Mouse (Mus musculus) bone marrow macrophage, adult 2 months (primary cell): ENCODE measurements around the gene Cyp1a2. TPM values are rescaled to one million over a fixed set of nuclear protein-coding genes. Genes with fewer than 3 reads are reported as not detected.
"Not testable (repeated sequence)": the region's sequence is repeated elsewhere in the genome, so short reads cannot be mapped to it uniquely, and the experiment has no call there.

ENCODE experiments used
- H3K27ac ChIP-seq: 2 replicates; pipeline ENCODE4 v1.5.1; 2012; ENCODE audit warnings: low read depth, low read length; ENCODE audit not compliant: insufficient read depth
- H3K4me1 ChIP-seq: 2 replicates; pipeline ENCODE4 v1.6.1; 2012; ENCODE audit warnings: low read length; ENCODE audit not compliant: control insufficient read depth, insufficient read depth
- H3K4me3 ChIP-seq: 2 replicates; pipeline ENCODE4 v1.5.1; 2012; ENCODE audit warnings: mild to moderate bottlenecking, low read length, moderate library complexity; ENCODE audit not compliant: insufficient read depth
- CTCF ChIP-seq: IDR thresholded peaks from 2 replicates; pipeline ENCODE4 v1.5.1; 2012; ENCODE audit warnings: low read depth, mild to moderate bottlenecking, low read length, moderate library complexity
- POLR2A ChIP-seq: IDR thresholded peaks from 2 replicates; pipeline ENCODE4 v1.6.1; 2012; ENCODE audit warnings: mild to moderate bottlenecking, low read depth, low read length, borderline replicate concordance
- polyA plus RNA-seq: library from polyadenylated mRNA; stranded (reverse); fragments of >200 nt; gene quantifications from 2 replicates; pipeline ENCODE4 v1.2.4, GENCODE M21; 2012; ENCODE audit not compliant: missing spikeins, insufficient read depth, insufficient read length

The Cyp1a2 gene
- not detected in 2 replicates for polyA plus RNA-seq

DNA sequence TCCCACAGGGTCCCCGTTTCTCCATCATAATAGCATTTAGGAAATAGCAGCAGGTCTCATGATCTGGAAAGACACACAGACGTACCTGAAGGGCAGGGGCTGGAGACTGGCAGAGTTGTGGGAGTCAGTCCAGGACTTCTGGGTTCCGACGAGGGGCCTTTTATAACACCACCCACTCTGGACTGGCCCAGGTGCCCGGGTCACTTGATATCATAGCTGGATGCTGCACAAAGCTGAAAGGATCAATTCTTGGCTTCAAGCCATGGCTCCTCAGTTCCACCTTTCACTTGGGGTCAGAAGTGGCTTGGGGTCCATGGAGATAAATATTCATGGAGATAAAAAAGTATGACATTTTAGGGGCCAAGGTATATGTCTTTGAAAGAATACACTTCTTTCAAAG is at the start of gene Cyp1a2:
TSS of gene Cyp1a2 (minus strand) at position 184 of the 400 bp plus-strand sequence.
- no peak for TF ChIP-seq CTCF
- TF ChIP-seq POLR2A: no peak
- Histone ChIP-seq H3K27ac (no peak within 1 kb of the TSS), H3K4me3 (no peak within 1 kb of the TSS), H3K4me1 (no peaks in the 10 kb centered on the region)

DNA sequence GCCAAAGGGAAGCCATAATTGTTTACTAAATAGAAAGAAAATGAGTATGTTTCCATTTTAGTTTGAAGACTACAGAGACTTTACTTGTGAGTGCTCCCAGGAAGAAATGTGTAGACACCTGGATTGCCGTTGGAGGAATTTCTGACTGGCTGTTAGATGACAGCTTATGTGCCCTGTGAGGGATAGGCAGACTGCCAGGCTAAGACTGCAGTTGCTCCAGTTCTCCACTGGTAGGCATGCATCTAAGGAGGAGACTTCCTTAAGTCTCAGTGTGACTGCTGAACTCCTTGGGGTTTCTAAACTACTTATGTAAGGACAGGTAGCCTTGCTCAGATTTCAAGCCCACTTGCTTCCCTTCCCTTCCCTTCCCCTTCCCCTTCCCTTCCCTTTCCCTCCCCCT is 44.8 kb upstream of the Cyp1a2 start:
- Histone ChIP-seq H3K4me3 (no peak overlapping the region), H3K4me1 (peaks cover 6% of the 10 kb centered on the region), H3K27ac (no peak overlapping the region)
- TF ChIP-seq POLR2A (no peak), CTCF (no peak)

DNA sequence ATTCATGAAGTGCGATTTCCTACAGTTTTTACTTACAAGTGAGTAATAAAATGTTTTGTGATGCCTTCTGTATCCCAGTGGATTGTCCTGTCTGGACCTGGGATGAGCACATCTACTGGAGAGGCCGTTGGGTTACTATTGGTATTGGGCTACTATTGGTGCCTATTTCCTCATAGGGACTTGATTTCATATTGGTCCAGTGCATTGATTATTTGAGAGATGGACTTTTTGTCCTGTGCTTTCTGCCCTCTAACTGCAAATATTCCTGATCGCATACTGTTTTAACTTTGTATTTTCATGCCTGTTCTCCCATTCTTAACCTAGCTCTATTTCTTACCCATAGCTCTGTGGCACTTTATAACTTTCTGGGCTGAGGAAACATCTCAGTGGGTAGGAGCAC is 41.2 kb upstream of the Cyp1a2 start:
- no peak for TF ChIP-seq POLR2A
- TF ChIP-seq CTCF: no peak
- Histone ChIP-seq H3K27ac (no peak overlapping the region), H3K4me3 (no peak overlapping the region), H3K4me1 (peaks cover 13% of the 10 kb centered on the region)

DNA sequence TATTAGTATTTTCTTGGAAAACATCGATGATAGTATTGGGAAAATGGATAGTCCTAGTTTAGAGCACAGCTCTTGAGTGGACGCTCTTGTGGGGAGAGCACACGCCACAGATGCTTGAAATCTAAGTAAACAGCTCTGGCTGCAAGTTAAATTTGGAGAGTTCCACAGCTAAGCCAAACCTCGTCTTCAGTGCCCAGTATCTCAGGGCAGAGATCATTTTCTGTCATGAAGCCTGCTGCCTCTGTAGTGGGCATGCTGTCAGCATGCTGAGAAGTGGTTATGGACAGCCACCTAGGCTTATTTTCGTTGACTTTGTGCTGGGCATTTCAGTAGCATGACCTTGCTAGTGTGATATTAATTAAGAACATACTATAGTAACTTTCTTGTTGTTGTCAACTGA is 40.3 kb upstream of the Cyp1a2 start:
- TF ChIP-seq POLR2A (no peak), CTCF (no peak)
- Histone ChIP-seq H3K4me1 (peaks cover 13% of the 10 kb centered on the region), H3K27ac (peak overlapping the region; percentile 9; the same call in 1 of the 2 replicates), H3K4me3 (no peak overlapping the region)

DNA sequence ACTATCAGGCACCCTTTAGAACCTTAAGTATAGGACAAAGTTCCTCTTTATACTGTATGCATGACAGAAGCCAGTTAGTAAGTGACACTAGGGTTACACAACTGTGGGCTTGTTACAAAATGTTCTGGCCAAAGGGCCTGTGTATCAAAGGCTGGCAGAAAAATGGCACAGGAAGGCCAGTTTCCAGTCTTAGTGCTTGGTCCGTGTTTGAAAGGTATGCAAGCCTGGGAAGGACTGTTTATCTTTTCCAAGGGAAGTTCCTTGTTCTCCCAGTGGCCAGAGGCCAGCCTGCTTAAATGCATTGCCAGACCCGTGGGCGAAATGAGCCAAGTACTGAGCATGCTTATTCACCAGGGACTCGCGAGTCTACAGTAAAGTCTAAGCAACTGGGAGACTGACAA is 39.8 kb upstream of the Cyp1a2 start:
- peaks cover 13% of the 10 kb centered on the region for H3K4me1 ChIP-seq
- no peak overlapping the region for H3K4me3 ChIP-seq
- no peak for TF ChIP-seq POLR2A
- TF ChIP-seq CTCF: no peak
- H3K27ac ChIP-seq: peak overlapping the region; percentile 9

DNA sequence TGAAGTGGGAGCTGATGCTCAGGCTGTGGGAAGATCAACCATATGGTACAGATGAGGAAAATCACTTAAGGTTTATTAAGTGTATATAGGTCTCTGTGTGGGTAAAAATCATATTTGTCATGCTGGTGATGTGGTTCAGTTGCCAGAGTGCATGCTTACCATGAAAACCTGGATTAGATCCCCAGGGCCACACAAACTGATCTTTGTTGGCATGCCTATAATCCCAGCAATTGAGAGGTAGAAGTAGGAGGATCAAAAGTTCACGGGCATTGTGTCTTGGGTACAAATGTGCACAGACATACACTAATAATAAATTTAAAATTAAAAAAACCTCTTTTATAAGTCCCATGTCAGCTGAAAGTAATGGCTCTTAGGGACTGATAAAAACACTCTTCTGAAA is 38.9 kb upstream of the Cyp1a2 start:
- Histone ChIP-seq H3K27ac (no peak overlapping the region), H3K4me1 (peaks cover 13% of the 10 kb centered on the region), H3K4me3 (no peak overlapping the region)
- TF ChIP-seq CTCF: no peak

DNA sequence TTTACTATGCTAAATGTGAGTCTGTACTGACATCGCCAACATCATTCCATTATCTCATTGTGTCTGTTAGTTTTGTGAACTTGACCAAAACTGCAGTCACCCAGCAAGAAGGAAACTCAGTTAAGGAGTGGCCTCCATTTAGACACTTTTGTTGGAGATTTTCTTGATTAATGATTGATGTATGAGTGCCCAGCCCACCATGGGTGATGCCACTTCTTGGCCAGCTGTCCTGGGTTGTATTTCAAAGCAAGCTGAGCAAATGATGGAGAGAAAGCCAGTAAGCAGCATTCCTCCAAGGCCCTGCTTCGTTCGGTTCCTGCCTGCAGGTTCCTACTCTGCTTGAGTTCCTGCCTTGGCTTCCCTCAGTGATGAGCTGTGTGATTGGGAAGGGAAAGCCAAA is 37.2 kb upstream of the Cyp1a2 start:
- Histone ChIP-seq H3K4me1 (peaks cover 13% of the 10 kb centered on the region), H3K4me3 (no peak overlapping the region), H3K27ac (no peak overlapping the region)
- TF ChIP-seq CTCF (0 out of 2 replicates have a peak, but pooled peaks have one; percentile 12), POLR2A (no peak)

DNA sequence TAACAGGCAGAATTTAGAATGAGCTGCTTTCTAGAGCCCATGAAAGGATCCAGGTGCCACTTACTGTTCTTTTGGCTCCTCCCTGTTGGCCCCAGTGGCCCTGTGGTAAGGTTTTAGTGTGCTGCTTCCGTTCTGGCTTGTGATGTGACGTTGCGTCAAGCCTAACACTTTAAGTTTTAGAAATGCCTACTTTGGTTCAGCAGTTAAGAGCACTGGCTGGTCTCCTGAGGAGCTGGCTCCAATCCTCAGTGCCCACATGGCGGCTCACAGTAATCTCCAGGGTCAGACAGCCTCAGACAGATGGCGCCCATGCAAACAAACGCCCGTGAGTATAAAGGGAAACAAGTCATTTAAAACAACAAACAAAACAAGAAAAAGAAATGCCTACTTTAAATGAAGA is 34.9 kb upstream of the Cyp1a2 start:
- TF ChIP-seq POLR2A (no peak), CTCF (no peak)
- Histone ChIP-seq H3K4me3 (no peak overlapping the region), H3K27ac (no peak overlapping the region), H3K4me1 (peaks cover 8% of the 10 kb centered on the region)

DNA sequence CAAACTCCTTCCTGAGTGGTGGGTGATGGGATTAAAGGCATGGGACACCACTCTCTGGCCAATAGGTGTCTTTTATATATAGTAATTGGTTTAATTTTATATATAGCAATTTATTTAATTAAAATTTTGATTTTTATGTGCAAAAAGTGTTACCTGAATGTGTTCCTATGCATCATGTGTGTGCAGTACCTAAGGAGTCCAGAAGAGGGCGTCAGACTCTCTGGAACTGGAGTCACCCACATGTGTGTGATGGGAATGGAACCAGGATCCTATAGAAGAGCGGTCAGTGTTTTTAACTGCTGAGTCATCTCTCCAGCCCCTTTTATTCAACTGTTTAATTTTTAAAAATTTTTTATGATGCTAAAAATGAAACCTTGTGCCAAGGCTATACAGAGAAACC is 28.7 kb upstream of the Cyp1a2 start:
- Histone ChIP-seq H3K27ac (no peak overlapping the region), H3K4me1 (peaks cover 2% of the 10 kb centered on the region), H3K4me3 (no peak overlapping the region)
- no peak for TF ChIP-seq POLR2A
- TF ChIP-seq CTCF: no peak

DNA sequence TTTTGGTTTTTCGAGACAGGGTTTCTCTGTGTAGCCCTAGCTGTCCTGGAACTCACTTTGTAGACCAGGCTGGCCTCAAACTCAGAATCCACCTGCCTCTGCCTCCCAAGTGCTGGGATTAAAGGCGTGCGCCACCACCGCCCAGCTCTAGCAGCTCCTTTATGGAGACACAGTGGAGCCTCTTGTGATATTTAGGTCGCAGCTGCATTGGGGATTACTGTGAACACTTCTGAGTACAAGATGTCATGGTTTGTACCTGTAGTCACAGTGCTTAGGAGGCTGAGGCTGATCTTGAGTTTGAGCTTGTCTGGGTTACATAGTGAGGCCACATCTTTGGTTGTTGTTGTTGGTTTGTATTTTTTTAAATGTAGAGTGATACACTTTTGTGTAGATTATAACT is 26.7 kb upstream of the Cyp1a2 start:
- H3K27ac ChIP-seq, H3K4me3 ChIP-seq, H3K4me1 ChIP-seq: not testable (repeated sequence)

DNA sequence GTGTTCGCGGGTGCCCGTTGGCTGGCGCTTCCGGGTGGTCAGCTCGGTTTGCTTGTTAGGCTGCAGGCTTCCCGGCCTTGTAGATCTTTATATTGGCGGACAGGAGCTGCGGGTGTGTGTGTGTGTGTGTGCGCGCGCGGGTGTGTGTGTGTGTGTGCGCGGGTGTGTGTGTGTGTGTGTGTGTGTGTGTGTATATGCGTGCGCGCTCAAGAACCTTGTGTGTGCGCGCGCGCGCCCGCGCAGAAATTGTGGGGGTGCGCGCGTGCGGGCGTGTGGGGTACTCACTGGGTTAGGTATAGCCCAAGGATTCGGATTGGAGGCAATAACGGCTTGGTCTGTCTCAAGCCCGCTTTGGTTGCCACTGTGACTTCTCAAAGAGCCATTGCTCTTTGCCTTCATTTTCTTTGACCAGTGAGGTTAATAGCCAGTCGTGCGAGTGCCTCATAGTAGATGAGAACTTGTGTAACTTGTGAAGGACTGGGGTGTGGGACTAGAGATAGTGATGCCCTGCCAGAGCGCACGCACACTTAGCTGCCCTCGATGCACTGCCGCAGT is 25.3 kb upstream of the Cyp1a2 start:
- H3K27ac ChIP-seq: peak overlapping the region; percentile 29
- H3K4me1 ChIP-seq: peaks cover 2% of the 10 kb centered on the region
- no peak for TF ChIP-seq CTCF
- H3K4me3 ChIP-seq: peak overlapping the region; percentile 88
